Mouse (Mus musculus): ENCODE measurements around the gene Hist1h4a.

- TF ChIP-seq CTCF (IDR thresholded peaks at IDR 0.05; ENCODE audit: borderline replicate concordance, insufficient read depth, low read depth, low read length): no peak
- TF ChIP-seq POLR2A (IDR thresholded peaks at IDR 0.05; ENCODE audit: borderline replicate concordance, insufficient read depth, low read length): no peak
Measured at GRCm38 (mm10) chr13:23725213-23725612, 35.8 kb downstream of the Hist1h4a start.
